Mouse (Mus musculus) forebrain, embryonic 16.5 days (tissue): ENCODE results near the gene Cdc20b. TPM values are rescaled to one million over a fixed set of nuclear protein-coding genes. Genes with fewer than 3 reads are reported as not detected.

ENCODE experiments used
- ATAC-seq: fragments of 200-750 bp; cut with Nextera tagmentation; 2 replicates; pipeline ENCODE4 v1.8.0; 2017; ENCODE audit warnings: mild to moderate bottlenecking, moderate library complexity
- H3K27ac ChIP-seq: fragments of 300-500 bp; sonication (generic); 2 replicates; pipeline ENCODE4 v1.5.1; 2014; ENCODE audit warnings: low read length, control low read depth
- H3K27me3 ChIP-seq: fragments of 300-500 bp; sonication (generic); replicated peaks from 2 replicates; pipeline ENCODE4 v1.6.1; 2014; ENCODE audit warnings: low read length; ENCODE audit not compliant: control insufficient read depth, insufficient read depth
- H3K36me3 ChIP-seq: fragments of 300-500 bp; sonication (generic); 2 replicates; pipeline ENCODE4 v1.6.1; 2014; ENCODE audit not compliant: control insufficient read depth, insufficient read depth
- H3K4me1 ChIP-seq: fragments of 300-500 bp; sonication (generic); replicated peaks from 2 replicates; pipeline ENCODE4 v1.6.1; 2014; ENCODE audit warnings: low read length; ENCODE audit not compliant: control insufficient read depth, insufficient read depth
- H3K4me2 ChIP-seq: fragments of 300-500 bp; sonication (generic); 2 replicates; pipeline ENCODE4 v1.6.1; 2014; ENCODE audit warnings: mild to moderate bottlenecking, low read length, control low read depth
- H3K4me3 ChIP-seq: fragments of 300-500 bp; sonication (generic); replicated peaks from 2 replicates; pipeline ENCODE4 v1.5.1; 2014; ENCODE audit warnings: mild to moderate bottlenecking, low read length, control low read depth
- H3K9ac ChIP-seq: fragments of 300-500 bp; sonication (generic); replicated peaks from 2 replicates; pipeline ENCODE4 v1.6.1; 2014; ENCODE audit warnings: low read depth, low read length, control low read depth
- H3K9me3 ChIP-seq: fragments of 300-500 bp; sonication (generic); 2 replicates; pipeline ENCODE4 v1.6.1; 2016; ENCODE audit warnings: low read length; ENCODE audit not compliant: control insufficient read depth
- WGBS: fragments of 180-500 bp; shearing (Covaris S2); extraction: QIAGEN DNeasy Blood & Tissue Kit; methylation state at CpG from one replicate; pipeline ENCODE4 v1.1.7; 2014; 5-methylcytosine and 5-hydroxymethylcytosine counted together
- polyA plus RNA-seq: library from polyadenylated mRNA; unstranded; fragments of >200 nt; fragmentation: Nextera tagmentation; extraction: Ambion mirVana; gene quantifications from 2 replicates; pipeline ENCODE4 v1.2.1, GENCODE M21; 2015

Cdc20b gene
- polyA plus RNA-seq, 1 experiment from 2014 or later = 0.33 TPM

DNA sequence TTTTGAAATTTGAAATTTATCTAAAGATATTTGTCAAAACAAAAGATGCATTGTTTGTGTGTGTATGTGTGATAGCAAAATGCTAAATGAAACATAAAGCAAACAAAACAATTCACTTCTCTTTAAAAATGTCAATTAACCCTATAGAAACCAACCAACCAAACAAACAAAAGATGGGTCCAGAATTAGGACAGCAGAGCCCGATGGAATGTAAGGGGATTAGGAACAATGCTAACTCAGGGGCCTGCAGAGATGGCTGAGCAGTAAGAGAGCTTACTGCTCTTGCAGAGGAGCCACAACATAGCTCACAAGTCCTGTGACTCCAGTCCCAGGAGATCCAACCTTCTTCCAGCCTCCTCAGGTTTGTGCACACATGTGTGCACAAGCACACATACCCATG lies 47.2 kb downstream of the Cdc20b start:
- H3K36me3 ChIP-seq = no peaks in the 10 kb centered on the region
- WGBS = 0% methylated on average over 1 of the region's 1 CpGs
- no peak overlapping the region for H3K4me2 ChIP-seq

DNA sequence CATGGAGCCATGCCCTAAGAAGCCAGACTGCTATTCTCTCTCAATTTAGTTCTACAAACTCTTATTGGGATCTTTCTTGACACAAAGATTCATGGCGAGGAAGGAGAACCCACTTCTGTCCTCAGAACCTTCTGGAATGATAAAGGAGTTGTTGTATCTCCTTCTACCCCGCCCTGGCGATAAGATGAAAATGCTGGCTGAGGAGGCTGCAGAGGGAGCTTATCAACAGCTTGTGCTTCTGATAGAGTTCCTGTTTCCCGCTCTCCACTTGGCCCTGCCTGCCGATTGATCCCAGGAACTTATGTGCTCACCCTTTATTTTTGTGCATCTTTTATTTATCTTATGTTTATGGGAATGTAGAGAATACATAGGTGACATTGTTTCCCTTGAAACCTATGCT lies 49.8 kb downstream of the Cdc20b start:
- H3K4me1 ChIP-seq = no peaks in the 10 kb centered on the region
- no peak overlapping the region for H3K4me2 ChIP-seq
- H3K27me3 ChIP-seq = no peaks in the 10 kb centered on the region
- ATAC-seq = no peak
- no peak overlapping the region for H3K4me3 ChIP-seq
- H3K36me3 ChIP-seq = no peaks in the 10 kb centered on the region
- H3K9me3 ChIP-seq = no peaks in the 10 kb centered on the region
- H3K27ac ChIP-seq = no peak overlapping the region
- no peak overlapping the region for H3K9ac ChIP-seq
- WGBS = 88% methylated on average over 5 of the region's 5 CpGs

More for the DNA sequence above, 47.2 kb downstream of the Cdc20b start:
- H3K4me1 ChIP-seq = no peaks in the 10 kb centered on the region
- H3K27me3 ChIP-seq = no peaks in the 10 kb centered on the region
- H3K9ac ChIP-seq = no peak overlapping the region
- no peak overlapping the region for H3K4me3 ChIP-seq
- no peak for ATAC-seq
- H3K9me3 ChIP-seq = 0 out of 2 replicates have a peak, but pooled peaks cover 2% of the 10 kb centered on the region
- no peak overlapping the region for H3K27ac ChIP-seq

DNA sequence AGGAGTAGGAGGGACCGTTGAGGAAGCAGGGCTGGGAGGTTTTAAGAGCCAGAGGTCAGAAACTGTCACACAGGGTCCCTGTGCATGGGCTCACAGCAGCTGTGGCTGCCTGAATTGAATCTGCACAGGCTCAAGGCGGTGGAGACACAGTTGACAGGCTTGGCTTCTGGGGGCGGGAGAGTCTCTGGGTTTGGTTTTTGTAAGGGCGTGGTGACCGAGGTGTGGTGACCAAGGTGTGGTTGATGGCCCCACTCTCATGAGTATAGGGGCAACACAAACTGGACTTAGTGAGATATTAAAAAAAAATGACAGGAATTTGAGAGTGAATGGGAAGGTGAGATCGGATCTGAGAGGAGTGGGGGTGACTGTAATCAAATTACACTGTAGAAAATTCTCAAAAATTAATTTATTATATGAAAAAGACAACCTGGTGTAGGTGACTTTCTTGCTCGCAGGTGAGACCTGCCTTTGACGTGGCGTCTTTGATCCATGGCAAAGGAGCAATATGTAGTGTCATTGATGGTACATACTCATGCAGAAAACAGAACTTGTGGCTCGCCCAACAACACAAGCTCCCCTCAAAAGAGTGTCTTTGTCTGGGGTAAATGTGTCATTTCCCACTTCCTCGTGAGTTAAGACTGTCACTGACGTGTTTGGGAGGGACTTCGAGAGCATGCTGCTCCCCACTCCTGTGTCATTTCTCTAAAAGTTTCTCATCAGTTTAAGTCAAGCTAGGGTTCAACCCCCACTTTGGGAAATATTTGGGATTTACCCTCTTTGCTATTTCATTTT lies 52.5 kb downstream of the Cdc20b start:
- Histone ChIP-seq H3K27me3 (no peaks in the 10 kb centered on the region), H3K4me3 (no peak overlapping the region), H3K4me2 (no peak overlapping the region), H3K9ac (no peak overlapping the region), H3K36me3 (no peaks in the 10 kb centered on the region), H3K9me3 (no peaks in the 10 kb centered on the region), H3K4me1 (no peaks in the 10 kb centered on the region), H3K27ac (no peak overlapping the region)
- 88% methylated on average over 13 of the region's 13 CpGs for WGBS
- ATAC-seq = no peak

DNA sequence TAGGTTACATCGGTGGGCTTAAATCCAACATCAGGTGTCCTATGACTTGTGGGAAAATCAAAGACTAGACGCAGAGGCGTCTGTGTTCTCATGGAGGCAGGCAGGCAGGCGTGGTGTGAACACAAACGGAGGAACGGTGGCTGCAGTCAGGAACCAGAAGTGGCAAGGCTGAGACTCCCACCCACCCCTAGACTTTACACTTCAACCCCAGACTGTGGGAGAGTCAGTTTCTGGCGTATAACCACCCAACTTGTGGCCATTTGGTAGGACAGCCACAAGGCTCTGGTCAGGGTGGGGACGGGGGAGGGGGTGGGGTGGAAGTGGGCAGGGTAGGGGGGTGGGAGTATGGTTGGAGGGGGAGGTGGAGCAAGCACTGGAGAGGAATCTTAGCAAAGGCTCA lies 55.6 kb downstream of the Cdc20b start:
- H3K36me3 ChIP-seq = no peaks in the 10 kb centered on the region
- no peak overlapping the region for H3K9ac ChIP-seq
- WGBS = 89% methylated on average over 8 of the region's 8 CpGs
- H3K4me3 ChIP-seq = no peak overlapping the region
- no peak overlapping the region for H3K27ac ChIP-seq
- no peaks in the 10 kb centered on the region for H3K27me3 ChIP-seq
- H3K4me2 ChIP-seq = no peak overlapping the region
- no peaks in the 10 kb centered on the region for H3K4me1 ChIP-seq
- H3K9me3 ChIP-seq = no peaks in the 10 kb centered on the region
- no peak for ATAC-seq

DNA sequence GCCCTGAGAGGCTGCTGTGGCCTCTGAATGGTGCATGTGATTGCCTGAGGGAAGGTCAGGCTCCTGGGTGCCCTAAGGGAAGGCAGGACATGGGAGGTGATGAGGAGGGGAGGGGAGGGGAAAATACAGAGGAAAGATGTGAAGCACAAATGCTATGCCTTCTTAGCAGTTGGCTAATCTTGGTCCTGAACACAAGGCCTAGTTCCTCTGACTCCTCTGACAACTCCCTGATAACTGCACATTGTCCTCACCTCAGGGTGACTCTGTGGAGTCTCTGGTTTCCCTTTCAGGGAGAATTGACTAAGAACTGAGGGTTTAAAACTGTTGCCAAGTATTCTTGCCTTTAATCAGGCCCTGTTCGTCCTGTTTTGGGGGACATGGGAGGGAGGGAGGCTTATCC lies 59.7 kb downstream of the Cdc20b start:
- no peaks in the 10 kb centered on the region for H3K27me3 ChIP-seq
- no peaks in the 10 kb centered on the region for H3K4me1 ChIP-seq
- no peak for ATAC-seq
- no peaks in the 10 kb centered on the region for H3K36me3 ChIP-seq
- H3K4me2 ChIP-seq = no peak overlapping the region
- no peak overlapping the region for H3K9ac ChIP-seq
- WGBS = 59% methylated on average over 1 of the region's 1 CpGs
- H3K4me3 ChIP-seq = no peak overlapping the region
- H3K9me3 ChIP-seq = no peaks in the 10 kb centered on the region
- H3K27ac ChIP-seq = no peak overlapping the region

DNA sequence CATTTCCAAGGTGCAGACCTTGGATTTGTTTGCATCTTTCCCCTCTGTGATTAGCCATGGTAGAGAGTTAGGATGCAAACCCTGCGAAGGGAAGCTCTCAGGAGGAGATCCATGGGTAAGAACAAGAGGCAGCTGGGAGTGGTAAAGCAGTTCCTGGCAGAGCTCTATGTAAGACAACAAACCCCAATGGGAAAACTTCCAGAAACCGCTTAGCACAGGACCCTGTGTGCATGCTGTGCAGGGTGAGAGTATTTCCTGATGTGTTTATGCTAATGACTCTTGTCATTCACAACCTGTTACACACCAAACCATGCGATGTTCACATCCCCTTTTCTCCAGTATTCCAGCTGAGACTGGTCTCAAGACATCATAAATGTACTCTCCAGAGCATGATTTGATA lies 62.1 kb downstream of the Cdc20b start:
- H3K36me3 ChIP-seq = no peaks in the 10 kb centered on the region
- H3K4me3 ChIP-seq = no peak overlapping the region
- H3K27ac ChIP-seq = no peak overlapping the region
- H3K9me3 ChIP-seq = no peaks in the 10 kb centered on the region
- H3K4me1 ChIP-seq = no peaks in the 10 kb centered on the region
- no peak for ATAC-seq
- H3K9ac ChIP-seq = no peak overlapping the region
- no peak overlapping the region for H3K4me2 ChIP-seq
- 62% methylated on average over 3 of the region's 3 CpGs for WGBS
- H3K27me3 ChIP-seq = no peaks in the 10 kb centered on the region

DNA sequence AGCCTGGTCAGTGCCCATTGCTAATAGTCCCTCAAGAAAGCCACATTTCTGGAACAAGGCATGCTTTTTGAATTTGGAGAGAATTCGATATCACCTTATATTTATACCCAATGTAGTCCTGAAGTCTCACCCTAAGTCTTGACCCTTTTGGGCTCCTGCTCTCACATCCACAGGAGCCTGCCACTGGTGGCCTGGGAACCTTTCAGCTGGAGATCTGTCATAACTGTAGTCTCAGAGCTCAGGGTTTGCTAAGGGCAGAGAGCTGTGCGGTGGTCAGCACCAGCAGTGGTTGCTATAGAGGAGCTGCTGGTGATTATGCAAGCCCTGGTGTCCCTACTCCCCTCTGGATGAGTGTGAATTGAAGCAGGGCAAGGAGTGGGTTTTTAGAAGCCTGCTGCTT lies 63.5 kb downstream of the Cdc20b start:
- Histone ChIP-seq H3K4me2 (no peak overlapping the region), H3K36me3 (no peaks in the 10 kb centered on the region), H3K9me3 (no peaks in the 10 kb centered on the region), H3K27me3 (no peaks in the 10 kb centered on the region), H3K4me3 (no peak overlapping the region), H3K27ac (no peak overlapping the region), H3K9ac (no peak overlapping the region), H3K4me1 (no peaks in the 10 kb centered on the region)
- 97% methylated on average over 2 of the region's 2 CpGs for WGBS
- no peak for ATAC-seq

DNA sequence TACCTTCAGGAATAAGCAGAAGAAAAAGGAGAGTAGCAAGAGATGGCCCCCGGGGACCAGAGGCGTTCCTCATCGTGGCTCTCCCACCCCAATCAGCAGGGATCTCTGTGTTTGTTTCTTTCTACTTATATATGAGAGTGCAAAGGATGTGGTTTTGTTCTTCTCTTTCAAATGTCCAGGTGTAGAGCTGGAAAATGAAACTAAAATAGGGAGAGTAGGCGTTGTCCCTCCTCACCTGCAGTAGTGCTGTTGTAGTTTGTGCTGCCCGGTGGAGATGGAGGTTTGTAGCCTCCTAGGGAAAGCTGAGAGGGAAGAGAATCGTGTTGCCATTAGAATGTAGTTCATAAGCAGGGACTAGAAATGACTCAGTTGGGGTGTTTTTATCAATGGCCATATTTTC lies 66.0 kb downstream of the Cdc20b start, which contains the start of gene Gzma:
Gene Gzma, minus strand, starts transcription at position 103 of the 400 bp plus-strand sequence.
- no peak within 1 kb of the TSS for H3K4me3 ChIP-seq
- no peaks in the 10 kb centered on the region for H3K4me1 ChIP-seq
- no peaks in the 10 kb centered on the region for H3K9me3 ChIP-seq
- no peak for ATAC-seq
- no peak within 1 kb of the TSS for H3K9ac ChIP-seq
- H3K27me3 ChIP-seq = no peaks in the 10 kb centered on the region
- no peak within 1 kb of the TSS for H3K4me2 ChIP-seq
- WGBS = 91% methylated on average over 6 of the region's 6 CpGs
- H3K27ac ChIP-seq = no peak within 1 kb of the TSS
- H3K36me3 ChIP-seq = no peaks in the 10 kb centered on the region

DNA sequence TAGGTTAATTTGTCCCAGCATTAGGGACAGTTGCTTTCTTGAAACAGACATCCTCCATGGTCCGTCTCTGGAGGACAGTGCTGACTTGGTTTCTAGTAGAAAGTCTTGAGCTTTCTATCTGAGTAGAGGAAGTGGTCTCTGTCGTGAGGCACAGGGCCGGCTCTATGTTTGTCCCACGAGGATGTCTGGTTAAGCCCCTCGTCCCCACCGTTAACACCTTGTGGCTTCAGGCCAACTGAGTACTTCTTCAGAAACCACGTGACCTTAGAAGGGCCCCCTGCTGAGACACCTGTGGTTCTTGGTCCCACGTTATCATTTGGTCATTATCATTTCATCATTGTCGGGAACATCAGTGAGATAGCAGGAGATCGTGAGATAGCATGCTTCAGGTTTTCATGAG lies 66.9 kb downstream of the Cdc20b start:
- Histone ChIP-seq H3K4me3 (no peak overlapping the region), H3K9ac (no peak overlapping the region), H3K27me3 (no peaks in the 10 kb centered on the region), H3K4me1 (no peaks in the 10 kb centered on the region), H3K36me3 (no peaks in the 10 kb centered on the region), H3K27ac (no peak overlapping the region), H3K9me3 (no peaks in the 10 kb centered on the region), H3K4me2 (no peak overlapping the region)
- 81% methylated on average over 10 of the region's 10 CpGs for WGBS
- ATAC-seq = no peak

DNA sequence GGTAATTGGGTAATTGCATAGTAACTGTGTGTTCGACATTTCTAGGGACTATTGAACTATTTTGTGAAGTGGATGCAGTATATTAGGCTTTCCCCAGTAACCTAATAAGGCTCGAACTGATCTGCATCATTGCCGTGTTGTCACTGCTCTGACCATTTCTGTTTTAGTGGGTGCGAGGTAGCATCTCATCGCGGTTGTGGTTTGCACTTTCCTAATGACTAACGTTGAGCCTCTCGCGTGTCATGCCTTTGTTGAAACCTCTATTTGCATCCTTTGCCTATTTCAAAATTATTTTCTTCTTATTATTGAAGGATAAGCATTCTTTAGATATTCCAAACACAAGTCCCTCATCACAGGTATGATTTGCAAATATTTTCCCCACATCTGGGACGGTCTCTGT lies 69.8 kb downstream of the Cdc20b start:
- H3K4me2 ChIP-seq = no peak overlapping the region
- H3K36me3 ChIP-seq = no peaks in the 10 kb centered on the region
- ATAC-seq = no peak
- no peaks in the 10 kb centered on the region for H3K4me1 ChIP-seq
- 87% methylated on average over 10 of the region's 10 CpGs for WGBS
- H3K9me3 ChIP-seq = no peaks in the 10 kb centered on the region
- no peak overlapping the region for H3K4me3 ChIP-seq
- no peaks in the 10 kb centered on the region for H3K27me3 ChIP-seq
- H3K27ac ChIP-seq = no peak overlapping the region
- H3K9ac ChIP-seq = no peak overlapping the region
